Mouse (Mus musculus): ENCODE results near the gene Slc25a45. TPM values are rescaled to one million over a fixed set of nuclear protein-coding genes. Genes with fewer than 3 reads are reported as not detected.

Slc25a45 gene
- polyA plus RNA-seq, 1 experiment from 2014 or later, result 0.59 TPM

GRCm38 (mm10) chr19:5868096-5868495 is 9.5 kb upstream of the Slc25a45 start:
- H3K36me3 ChIP-seq (ENCODE audit: control insufficient read depth, insufficient read depth, low read length), result peaks cover 19% of the 10 kb centered on the region
- WGBS, result 93% methylated on average over 6 of the region's 6 CpGs
- H3K4me3 ChIP-seq (ENCODE audit: low read depth, low read length), result no peak overlapping the region
- H3K27me3 ChIP-seq (ENCODE audit: control insufficient read depth, insufficient read depth, low read length), result no peaks in the 10 kb centered on the region
- no peak overlapping the region for H3K9ac ChIP-seq (replicated peaks; ENCODE audit: low read depth, low read length)
- H3K4me2 ChIP-seq (ENCODE audit: low read depth, low read length), result no peak overlapping the region
- H3K9me3 ChIP-seq (ENCODE audit: control insufficient read depth, low read length), result no peaks in the 10 kb centered on the region
- no peak for ATAC-seq (ENCODE audit: low read depth)
- H3K27ac ChIP-seq (ENCODE audit: low read depth, low read length), result no peak overlapping the region
- 0 out of 2 replicates have a peak, but pooled peaks cover 2% of the 10 kb centered on the region for H3K4me1 ChIP-seq (ENCODE audit: control insufficient read depth, insufficient read depth, low read length)

- peak overlapping the region; percentile 57 for H3K27ac ChIP-seq (ENCODE audit: low read depth, low read length)
- H3K9me3 ChIP-seq (ENCODE audit: control insufficient read depth, low read length), result no peaks in the 10 kb centered on the region
- ATAC-seq (ENCODE audit: low read depth), result peak; percentile 38; the same call in 1 of the 2 replicates
- no peak overlapping the region for H3K4me3 ChIP-seq (ENCODE audit: low read depth, low read length)
- WGBS, result 3% methylated on average over 7 of the region's 7 CpGs
- peaks cover 14% of the 10 kb centered on the region for H3K4me1 ChIP-seq (ENCODE audit: control insufficient read depth, insufficient read depth, low read length)
- 0 out of 2 replicates have a peak overlapping the region, but pooled peaks have one; percentile 28 for H3K9ac ChIP-seq (replicated peaks; ENCODE audit: low read depth, low read length)
- peak overlapping the region; percentile 14; the same call in 1 of the 2 replicates for H3K4me2 ChIP-seq (ENCODE audit: low read depth, low read length)
- H3K27me3 ChIP-seq (ENCODE audit: control insufficient read depth, insufficient read depth, low read length), result no peaks in the 10 kb centered on the region
- H3K36me3 ChIP-seq (ENCODE audit: control insufficient read depth, insufficient read depth, low read length), result peaks cover 13% of the 10 kb centered on the region
These were observed 6.3 kb upstream of the Slc25a45 start for GRCm38 (mm10) chr19:5871273-5871672.

- Histone ChIP-seq H3K4me2 (ENCODE audit: low read depth, low read length) (no peak overlapping the region), H3K27ac (ENCODE audit: low read depth, low read length) (peak overlapping the region; percentile 57; the same call in 1 of the 2 replicates), H3K9me3 (ENCODE audit: control insufficient read depth, low read length) (no peaks in the 10 kb centered on the region), H3K36me3 (ENCODE audit: control insufficient read depth, insufficient read depth, low read length) (peaks cover 13% of the 10 kb centered on the region), H3K9ac (replicated peaks; ENCODE audit: low read depth, low read length) (peak overlapping the region; percentile 28; the same call in 1 of the 2 replicates), H3K4me1 (ENCODE audit: control insufficient read depth, insufficient read depth, low read length) (peaks cover 14% of the 10 kb centered on the region), H3K4me3 (ENCODE audit: low read depth, low read length) (no peak overlapping the region), H3K27me3 (ENCODE audit: control insufficient read depth, insufficient read depth, low read length) (no peaks in the 10 kb centered on the region)
- no peak for ATAC-seq (ENCODE audit: low read depth)
- 58% methylated on average over 6 of the region's 6 CpGs for WGBS
These were observed 5.9 kb upstream of the Slc25a45 start for GRCm38 (mm10) chr19:5871683-5872082.

- peaks cover 13% of the 10 kb centered on the region for H3K36me3 ChIP-seq (ENCODE audit: control insufficient read depth, insufficient read depth, low read length)
- WGBS, result 92% methylated on average over 4 of the region's 4 CpGs
- no peaks in the 10 kb centered on the region for H3K27me3 ChIP-seq (ENCODE audit: control insufficient read depth, insufficient read depth, low read length)
- H3K9ac ChIP-seq (replicated peaks; ENCODE audit: low read depth, low read length), result no peak overlapping the region
- ATAC-seq (ENCODE audit: low read depth), result no peak
- no peak overlapping the region for H3K4me3 ChIP-seq (ENCODE audit: low read depth, low read length)
- no peak overlapping the region for H3K4me2 ChIP-seq (ENCODE audit: low read depth, low read length)
- no peak overlapping the region for H3K27ac ChIP-seq (ENCODE audit: low read depth, low read length)
- no peaks in the 10 kb centered on the region for H3K9me3 ChIP-seq (ENCODE audit: control insufficient read depth, low read length)
- peaks cover 14% of the 10 kb centered on the region for H3K4me1 ChIP-seq (ENCODE audit: control insufficient read depth, insufficient read depth, low read length)
These were observed 5.1 kb upstream of the Slc25a45 start for GRCm38 (mm10) chr19:5872528-5872927.

GRCm38 (mm10) chr19:5872931-5873556 is 4.6 kb upstream of the Slc25a45 start:
- WGBS, result 91% methylated on average over 19 of the region's 19 CpGs
- H3K9me3 ChIP-seq (ENCODE audit: control insufficient read depth, low read length), result no peaks in the 10 kb centered on the region
- peaks cover 14% of the 10 kb centered on the region for H3K4me1 ChIP-seq (ENCODE audit: control insufficient read depth, insufficient read depth, low read length)
- 0 out of 2 replicates have a peak overlapping the region, but pooled peaks have one; percentile 8 for H3K9ac ChIP-seq (replicated peaks; ENCODE audit: low read depth, low read length)
- no peaks in the 10 kb centered on the region for H3K27me3 ChIP-seq (ENCODE audit: control insufficient read depth, insufficient read depth, low read length)
- no peak overlapping the region for H3K4me2 ChIP-seq (ENCODE audit: low read depth, low read length)
- no peak for ATAC-seq (ENCODE audit: low read depth)
- no peak overlapping the region for H3K27ac ChIP-seq (ENCODE audit: low read depth, low read length)
- H3K4me3 ChIP-seq (ENCODE audit: low read depth, low read length), result no peak overlapping the region
- H3K36me3 ChIP-seq (ENCODE audit: control insufficient read depth, insufficient read depth, low read length), result peaks cover 10% of the 10 kb centered on the region

- peak overlapping the region; percentile 95 for H3K4me2 ChIP-seq (ENCODE audit: low read depth, low read length)
- H3K36me3 ChIP-seq (ENCODE audit: control insufficient read depth, insufficient read depth, low read length), result peaks cover 3% of the 10 kb centered on the region; the same call in 1 of the 2 replicates
- H3K4me1 ChIP-seq (ENCODE audit: control insufficient read depth, insufficient read depth, low read length), result peaks cover 14% of the 10 kb centered on the region
- peak overlapping the region; percentile 68; the same call in 1 of the 2 replicates for H3K9ac ChIP-seq (replicated peaks; ENCODE audit: low read depth, low read length)
- H3K9me3 ChIP-seq (ENCODE audit: control insufficient read depth, low read length), result no peaks in the 10 kb centered on the region
- peak overlapping the region; percentile 69 for H3K4me3 ChIP-seq (ENCODE audit: low read depth, low read length)
- H3K27me3 ChIP-seq (ENCODE audit: control insufficient read depth, insufficient read depth, low read length), result no peaks in the 10 kb centered on the region
- ATAC-seq (ENCODE audit: low read depth), result no peak
- H3K27ac ChIP-seq (ENCODE audit: low read depth, low read length), result no peak overlapping the region
- 9% methylated on average over 13 of the region's 13 CpGs for WGBS
These were observed 3.1 kb upstream of the Slc25a45 start for GRCm38 (mm10) chr19:5874391-5874968.

- peak; percentile 90 for ATAC-seq (ENCODE audit: low read depth)
- peaks cover 14% of the 10 kb centered on the region for H3K4me1 ChIP-seq (ENCODE audit: control insufficient read depth, insufficient read depth, low read length)
- no peaks in the 10 kb centered on the region for H3K36me3 ChIP-seq (ENCODE audit: control insufficient read depth, insufficient read depth, low read length)
- H3K4me2 ChIP-seq (ENCODE audit: low read depth, low read length), result peak within 1 kb of the TSS; percentile 95
- H3K9ac ChIP-seq (replicated peaks; ENCODE audit: low read depth, low read length), result peak within 1 kb of the TSS; percentile 68
- no peaks in the 10 kb centered on the region for H3K9me3 ChIP-seq (ENCODE audit: control insufficient read depth, low read length)
- peak within 1 kb of the TSS; percentile 52 for H3K27ac ChIP-seq (ENCODE audit: low read depth, low read length)
- H3K27me3 ChIP-seq (ENCODE audit: control insufficient read depth, insufficient read depth, low read length), result no peaks in the 10 kb centered on the region
- 0% methylated on average over 37 of the region's 37 CpGs for WGBS
- peak within 1 kb of the TSS; percentile 69 for H3K4me3 ChIP-seq (ENCODE audit: low read depth, low read length)
These were observed 2.6 kb upstream of the Slc25a45 start, which contains the start of gene Frmd8 for GRCm38 (mm10) chr19:5874969-5875480. TSS of gene Frmd8 (minus strand) at chr19:5875274.

GRCm38 (mm10) chr19:5878362-5878722 is 734 bp downstream of the Slc25a45 start:
- 75% methylated on average over 7 of the region's 7 CpGs for WGBS
- no peak overlapping the region for H3K4me2 ChIP-seq (ENCODE audit: low read depth, low read length)
- H3K9ac ChIP-seq (replicated peaks; ENCODE audit: low read depth, low read length), result no peak overlapping the region
- H3K27ac ChIP-seq (ENCODE audit: low read depth, low read length), result no peak overlapping the region
- H3K36me3 ChIP-seq (ENCODE audit: control insufficient read depth, insufficient read depth, low read length), result no peaks in the 10 kb centered on the region
- H3K4me1 ChIP-seq (ENCODE audit: control insufficient read depth, insufficient read depth, low read length), result peaks cover 12% of the 10 kb centered on the region
- H3K27me3 ChIP-seq (ENCODE audit: control insufficient read depth, insufficient read depth, low read length), result no peaks in the 10 kb centered on the region
- no peak for ATAC-seq (ENCODE audit: low read depth)
- H3K9me3 ChIP-seq (ENCODE audit: control insufficient read depth, low read length), result no peaks in the 10 kb centered on the region
- H3K4me3 ChIP-seq (ENCODE audit: low read depth, low read length), result no peak overlapping the region

- Histone ChIP-seq H3K4me1 (ENCODE audit: control insufficient read depth, insufficient read depth, low read length) (peaks cover 7% of the 10 kb centered on the region), H3K9me3 (ENCODE audit: control insufficient read depth, low read length) (no peaks in the 10 kb centered on the region), H3K4me3 (ENCODE audit: low read depth, low read length) (no peak overlapping the region), H3K4me2 (ENCODE audit: low read depth, low read length) (no peak overlapping the region), H3K27me3 (ENCODE audit: control insufficient read depth, insufficient read depth, low read length) (no peaks in the 10 kb centered on the region), H3K27ac (ENCODE audit: low read depth, low read length) (no peak overlapping the region), H3K36me3 (ENCODE audit: control insufficient read depth, insufficient read depth, low read length) (no peaks in the 10 kb centered on the region), H3K9ac (replicated peaks; ENCODE audit: low read depth, low read length) (no peak overlapping the region)
- WGBS, result 88% methylated on average over 3 of the region's 3 CpGs
- ATAC-seq (ENCODE audit: low read depth), result no peak
These were observed 1.3 kb downstream of the Slc25a45 start for GRCm38 (mm10) chr19:5878916-5879315.
